Mouse (Mus musculus): ENCODE data around the gene Abhd5. TPM values are rescaled to one million over a fixed set of nuclear protein-coding genes. Genes with fewer than 3 reads are reported as not detected.
"Not testable (repeated sequence)": the region's sequence is repeated elsewhere in the genome, so short reads cannot be mapped to it uniquely, and the experiment has no call there.

Gene Abhd5
- 20.9 and 27.4 TPM in 2 replicates for polyA plus RNA-seq (2015; fragmentation: Nextera tagmentation; extraction: Ambion mirVana)

GRCm38 (mm10) chr9:122351303-122352024, at the start of gene Abhd5:
Abhd5 (plus strand) TSS chr9:122351608.
- H3K9ac ChIP-seq, result peak within 1 kb of the TSS; percentile 66
- peak within 1 kb of the TSS; percentile 77 for H3K4me2 ChIP-seq
- H3K4me1 ChIP-seq, result 0 out of 2 replicates have a peak, but pooled peaks cover 3% of the 10 kb centered on the region
- under 1% methylated on average over 84 of the region's 84 CpGs for WGBS
- peak within 1 kb of the TSS; percentile 72 for H3K27ac ChIP-seq
- ATAC-seq (replicated peaks; ENCODE audit: low FRiP score), result peak; percentile 98
- H3K9me3 ChIP-seq (replicated peaks), result no peaks in the 10 kb centered on the region
- peak within 1 kb of the TSS; percentile 76 for H3K4me3 ChIP-seq (replicated peaks)
- no peaks in the 10 kb centered on the region for H3K27me3 ChIP-seq
- no peaks in the 10 kb centered on the region for H3K36me3 ChIP-seq

GRCm38 (mm10) chr9:122305302-122305701, 46.1 kb upstream of the Abhd5 start:
- Histone ChIP-seq H3K4me2 (no peak overlapping the region), H3K36me3 (no peaks in the 10 kb centered on the region), H3K27ac (no peak overlapping the region), H3K27me3 (0 out of 2 replicates have a peak, but pooled peaks cover 4% of the 10 kb centered on the region), H3K4me3 (replicated peaks) (no peak overlapping the region), H3K9ac (no peak overlapping the region), H3K9me3 (replicated peaks) (no peaks in the 10 kb centered on the region), H3K4me1 (peaks cover 6% of the 10 kb centered on the region; the same call in 1 of the 2 replicates)
- ATAC-seq (replicated peaks; ENCODE audit: low FRiP score), result no peak
- 83% methylated on average over 3 of the region's 3 CpGs for WGBS

GRCm38 (mm10) chr9:122309013-122309980, 42.1 kb upstream of the Abhd5 start:
- WGBS, result 51% methylated on average over 14 of the region's 14 CpGs
- H3K4me3 ChIP-seq (replicated peaks), result no peak overlapping the region
- no peak overlapping the region for H3K4me2 ChIP-seq
- H3K4me1 ChIP-seq, result peaks cover 11% of the 10 kb centered on the region
- no peak for ATAC-seq (replicated peaks; ENCODE audit: low FRiP score)
- no peaks in the 10 kb centered on the region for H3K36me3 ChIP-seq
- no peak overlapping the region for H3K9ac ChIP-seq
- H3K27ac ChIP-seq, result no peak overlapping the region
- H3K27me3 ChIP-seq, result 0 out of 2 replicates have a peak, but pooled peaks cover 4% of the 10 kb centered on the region
- no peaks in the 10 kb centered on the region for H3K9me3 ChIP-seq (replicated peaks)

- Histone ChIP-seq H3K4me3 (replicated peaks) (peak overlapping the region; percentile 55), H3K9me3 (replicated peaks) (no peaks in the 10 kb centered on the region), H3K27me3 (0 out of 2 replicates have a peak, but pooled peaks cover 4% of the 10 kb centered on the region), H3K27ac (peak overlapping the region; percentile 79), H3K9ac (peak overlapping the region; percentile 60), H3K4me2 (peak overlapping the region; percentile 67), H3K4me1 (peaks cover 11% of the 10 kb centered on the region), H3K36me3 (no peaks in the 10 kb centered on the region)
- 1% methylated on average over 19 of the region's 19 CpGs for WGBS
- ATAC-seq (replicated peaks; ENCODE audit: low FRiP score), result peak; percentile 94
These were observed 40.8 kb upstream of the Abhd5 start for GRCm38 (mm10) chr9:122310613-122311049.

- Histone ChIP-seq H3K4me2 (peak overlapping the region; percentile 67), H3K36me3 (no peaks in the 10 kb centered on the region), H3K27ac (peak overlapping the region; percentile 79; the same call in 1 of the 2 replicates), H3K4me1 (peaks cover 11% of the 10 kb centered on the region), H3K9me3 (replicated peaks) (no peaks in the 10 kb centered on the region), H3K27me3 (0 out of 2 replicates have a peak, but pooled peaks cover 4% of the 10 kb centered on the region), H3K4me3 (replicated peaks) (peak overlapping the region; percentile 55), H3K9ac (peak overlapping the region; percentile 60)
- WGBS, result 67% methylated on average over 7 of the region's 7 CpGs
- ATAC-seq (replicated peaks; ENCODE audit: low FRiP score), result peak; percentile 37
These were observed 40.2 kb upstream of the Abhd5 start for GRCm38 (mm10) chr9:122311051-122311760.

GRCm38 (mm10) chr9:122312296-122312990, 39.0 kb upstream of the Abhd5 start:
- H3K4me2 ChIP-seq, result no peak overlapping the region

GRCm38 (mm10) chr9:122313128-122313527, 38.3 kb upstream of the Abhd5 start:
- H3K27ac ChIP-seq; H3K27me3 ChIP-seq; H3K4me3 ChIP-seq (replicated peaks); H3K4me2 ChIP-seq; ATAC-seq (replicated peaks; ENCODE audit: low FRiP score); H3K9ac ChIP-seq; H3K36me3 ChIP-seq; H3K9me3 ChIP-seq (replicated peaks): not testable (repeated sequence)
- H3K4me1 ChIP-seq, result peaks cover 11% of the 10 kb centered on the region
- WGBS, result 53% methylated on average over 1 of the region's 1 CpGs

More at GRCm38 (mm10) chr9:122312296-122312990, 39.0 kb upstream of the Abhd5 start:
- Histone ChIP-seq H3K27ac (no peak overlapping the region), H3K4me3 (replicated peaks) (no peak overlapping the region), H3K4me1 (peaks cover 11% of the 10 kb centered on the region), H3K9me3 (replicated peaks) (no peaks in the 10 kb centered on the region), H3K9ac (no peak overlapping the region), H3K36me3 (no peaks in the 10 kb centered on the region), H3K27me3 (0 out of 2 replicates have a peak, but pooled peaks cover 4% of the 10 kb centered on the region)
- 87% methylated on average over 7 of the region's 7 CpGs for WGBS
- no peak for ATAC-seq (replicated peaks; ENCODE audit: low FRiP score)

- Histone ChIP-seq H3K4me2 (no peak overlapping the region), H3K4me3 (replicated peaks) (no peak overlapping the region), H3K27me3 (0 out of 2 replicates have a peak, but pooled peaks cover 2% of the 10 kb centered on the region), H3K9me3 (replicated peaks) (no peaks in the 10 kb centered on the region), H3K9ac (no peak overlapping the region), H3K36me3 (no peaks in the 10 kb centered on the region), H3K27ac (no peak overlapping the region), H3K4me1 (peaks cover 8% of the 10 kb centered on the region)
- no peak for ATAC-seq (replicated peaks; ENCODE audit: low FRiP score)
- WGBS, result 85% methylated on average over 6 of the region's 6 CpGs
These were observed 37.0 kb upstream of the Abhd5 start for GRCm38 (mm10) chr9:122314386-122314785.

GRCm38 (mm10) chr9:122314942-122315341, 36.5 kb upstream of the Abhd5 start:
- Histone ChIP-seq H3K9me3 (replicated peaks) (no peaks in the 10 kb centered on the region), H3K9ac (no peak overlapping the region), H3K36me3 (no peaks in the 10 kb centered on the region), H3K4me3 (replicated peaks) (no peak overlapping the region), H3K4me2 (no peak overlapping the region), H3K27ac (no peak overlapping the region), H3K27me3 (no peaks in the 10 kb centered on the region), H3K4me1 (peaks cover 5% of the 10 kb centered on the region; the same call in 1 of the 2 replicates)
- WGBS, result 63% methylated on average over 4 of the region's 4 CpGs
- ATAC-seq (replicated peaks; ENCODE audit: low FRiP score), result no peak

GRCm38 (mm10) chr9:122315501-122315900, 35.9 kb upstream of the Abhd5 start:
- no peaks in the 10 kb centered on the region for H3K27me3 ChIP-seq
- H3K9me3 ChIP-seq (replicated peaks), result no peaks in the 10 kb centered on the region
- H3K4me1 ChIP-seq, result peaks cover 5% of the 10 kb centered on the region; the same call in 1 of the 2 replicates
- H3K36me3 ChIP-seq, result no peaks in the 10 kb centered on the region
- ATAC-seq (replicated peaks; ENCODE audit: low FRiP score), result no peak
- no peak overlapping the region for H3K9ac ChIP-seq
- H3K27ac ChIP-seq, result no peak overlapping the region
- H3K4me2 ChIP-seq, result no peak overlapping the region
- H3K4me3 ChIP-seq (replicated peaks), result no peak overlapping the region
- WGBS, result 60% methylated on average over 11 of the region's 11 CpGs

GRCm38 (mm10) chr9:122316562-122316961, 34.8 kb upstream of the Abhd5 start:
- no peaks in the 10 kb centered on the region for H3K27me3 ChIP-seq
- H3K4me1 ChIP-seq, result no peaks in the 10 kb centered on the region
- no peaks in the 10 kb centered on the region for H3K9me3 ChIP-seq (replicated peaks)
- ATAC-seq (replicated peaks; ENCODE audit: low FRiP score), result no peak
- no peak overlapping the region for H3K9ac ChIP-seq
- H3K27ac ChIP-seq, result no peak overlapping the region
- no peak overlapping the region for H3K4me2 ChIP-seq
- WGBS, result 86% methylated on average over 7 of the region's 7 CpGs
- H3K4me3 ChIP-seq (replicated peaks), result no peak overlapping the region
- H3K36me3 ChIP-seq, result no peaks in the 10 kb centered on the region

Data from kidney, embryonic 15.5 days (tissue).